Mouse (Mus musculus) ES-E14 (cell line): ENCODE results near the gene Chrm3.

Experiments
- CHD2 ChIP-seq: IDR thresholded peaks from 2 replicates; pipeline ENCODE4 v1.6.1; 2014; ENCODE audit warnings: mild to moderate bottlenecking, low read depth, low read length, inconsistent platforms
- HCFC1 ChIP-seq: IDR thresholded peaks from 2 replicates; pipeline ENCODE4 v1.6.1; 2012; ENCODE audit warnings: low read length, inconsistent platforms, borderline replicate concordance; ENCODE audit not compliant: insufficient read depth

DNA sequence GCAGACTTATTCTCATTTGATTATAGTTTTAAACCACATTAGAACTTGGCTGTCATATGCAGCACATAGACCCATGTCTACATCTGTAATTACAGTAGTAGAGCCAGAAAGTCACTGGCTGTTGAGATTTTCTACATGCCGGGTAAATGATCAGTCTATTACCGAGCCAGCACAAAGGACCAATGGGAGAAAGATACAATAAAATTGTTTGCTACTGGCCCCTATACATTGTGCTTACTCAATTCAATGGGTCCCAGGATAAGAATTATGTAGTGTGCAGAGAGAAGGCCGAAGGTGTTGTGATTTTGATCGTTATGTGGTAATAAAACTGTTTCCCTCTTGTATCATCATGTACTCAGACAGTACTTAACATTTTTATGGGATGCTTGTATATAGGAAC, 27.9 kb downstream of the Chrm3 start:
- TF ChIP-seq CHD2 (no peak), HCFC1 (no peak)
